Mouse (Mus musculus) stomach, postnatal 0 days (tissue): Measurements from ENCODE around the gene Gsk3a.

Experiments
- CTCF ChIP-seq: IDR thresholded peaks from 2 replicates; pipeline ENCODE4 v1.5.1; 2016; ENCODE audit warnings: antibody characterized with exemption, low read depth, mild to moderate bottlenecking, moderate library complexity
- EP300 ChIP-seq: optimal IDR thresholded peaks from 2 replicates; pipeline ENCODE3; 2016; ENCODE audit warnings: antibody characterized with exemption

DNA sequence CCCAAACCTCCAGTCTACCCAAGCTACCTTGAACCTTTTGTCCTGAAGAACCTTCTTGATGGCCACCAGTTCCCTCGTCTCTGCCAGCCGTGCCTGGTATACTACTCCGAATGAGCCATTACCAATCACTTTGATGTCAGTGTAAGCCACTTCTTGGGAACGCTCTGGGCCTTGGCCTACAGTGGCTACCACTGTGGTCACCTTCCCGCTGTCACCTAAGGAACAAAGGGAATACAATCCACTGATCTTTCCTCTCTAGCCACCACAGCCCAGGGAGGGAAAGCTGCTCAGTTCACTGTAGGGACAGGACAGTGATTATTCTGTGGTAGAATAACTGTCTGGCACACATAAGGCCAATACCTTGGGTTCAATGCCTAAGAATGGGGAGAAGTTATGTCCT, 2.1 kb downstream of the Gsk3a start:
- TF ChIP-seq CTCF (no peak), EP300 (no peak)
